Mouse (Mus musculus): Measurements from ENCODE around the gene Chst15.

Chst15 gene

GRCm38 (mm10) chr7:132335367-132335766 is 18.3 kb upstream of the Chst15 start:
- DNase-seq: no peak

GRCm38 (mm10) chr7:132333078-132333477 is 16.1 kb upstream of the Chst15 start:
- no peak for DNase-seq

GRCm38 (mm10) chr7:132332176-132332575 is 15.1 kb upstream of the Chst15 start:
- DNase-seq: no peak

GRCm38 (mm10) chr7:132330179-132330578 is 13.2 kb upstream of the Chst15 start:
- DNase-seq: no peak

GRCm38 (mm10) chr7:132328648-132329047 is 11.6 kb upstream of the Chst15 start:
- no peak for DNase-seq

GRCm38 (mm10) chr7:132325549-132326331 is 8.7 kb upstream of the Chst15 start:
- peak; percentile 80 to 87 for DNase-seq

- no peak for DNase-seq
Measured at GRCm38 (mm10) chr7:132323430-132323829, 6.4 kb upstream of the Chst15 start.

- DNase-seq: peak; percentile 48 to 67
Measured at GRCm38 (mm10) chr7:132321392-132321958, 4.4 kb upstream of the Chst15 start.

- peak; percentile 81 to 83 for DNase-seq
Measured at GRCm38 (mm10) chr7:132316101-132317035, 660 bp downstream of the Chst15 start.

GRCm38 (mm10) chr7:132315149-132316091 is 1.6 kb downstream of the Chst15 start:
- peak; percentile 84 to 89 for DNase-seq

- DNase-seq: peak; percentile 70 to 73
Measured at GRCm38 (mm10) chr7:132312396-132312795, 4.6 kb downstream of the Chst15 start.

- DNase-seq: no peak
Measured at GRCm38 (mm10) chr7:132308537-132309191, 8.4 kb downstream of the Chst15 start.

- DNase-seq: peak in 1 of 2 experiments; percentile 8
Measured at GRCm38 (mm10) chr7:132307722-132308271, 9.2 kb downstream of the Chst15 start.

- peak in 1 of 2 experiments; percentile 17 for DNase-seq
Measured at GRCm38 (mm10) chr7:132306671-132307412, 10.2 kb downstream of the Chst15 start.

GRCm38 (mm10) chr7:132305492-132306375 is 11.3 kb downstream of the Chst15 start:
- peak in 1 of 2 experiments; percentile 5 for DNase-seq

- peak in 1 of 2 experiments; percentile 7 for DNase-seq
Measured at GRCm38 (mm10) chr7:132304424-132305085, 12.5 kb downstream of the Chst15 start.

GRCm38 (mm10) chr7:132303988-132304387 is 13.0 kb downstream of the Chst15 start:
- DNase-seq: no peak

GRCm38 (mm10) chr7:132302508-132303241 is 14.4 kb downstream of the Chst15 start:
- peak in 1 of 2 experiments; percentile 12 for DNase-seq

Data from cerebellum, postnatal 25 days (tissue).